Mouse (Mus musculus): ENCODE data around the gene Ano9.

GRCm38 (mm10) chr7:141088473-141088872, 29.1 kb downstream of the Ano9 start:
- TF ChIP-seq CTCF (IDR thresholded peaks at IDR 0.05; ENCODE audit: low read depth, low read length) (no peak), POLR2A (IDR thresholded peaks at IDR 0.05; ENCODE audit: extremely low read depth, insufficient read depth, low read length) (no peak)

Measured in liver, adult 2 months (tissue).